Mouse (Mus musculus) neural tube, embryonic 14.5 days (tissue): ENCODE data around the gene Trpm2. TPM values are rescaled to one million over a fixed set of nuclear protein-coding genes. Genes with fewer than 3 reads are reported as not detected.

Source experiments
- ATAC-seq: fragments of 200-750 bp; cut with Nextera tagmentation; 2 replicates; pipeline ENCODE4 v1.8.0; 2017; ENCODE audit warnings: low read depth, mild to moderate bottlenecking, moderate TSS enrichment, moderate library complexity
- H3K27ac ChIP-seq: fragments of 300-500 bp; sonication (generic); 2 replicates; pipeline ENCODE4 v1.5.1; 2014; ENCODE audit warnings: low read depth, mild to moderate bottlenecking, control low read depth, low read length, moderate library complexity, mixed read lengths
- H3K27me3 ChIP-seq: fragments of 300-500 bp; sonication (generic); 2 replicates; pipeline ENCODE4 v1.6.1; 2014; ENCODE audit warnings: low read length; ENCODE audit not compliant: control insufficient read depth, insufficient read depth
- H3K36me3 ChIP-seq: fragments of 300-500 bp; sonication (generic); 2 replicates; pipeline ENCODE4 v1.6.1; 2014; ENCODE audit warnings: low read length, mixed read lengths; ENCODE audit not compliant: control insufficient read depth, insufficient read depth
- H3K4me1 ChIP-seq: fragments of 300-500 bp; sonication (generic); 2 replicates; pipeline ENCODE4 v1.6.1; 2014; ENCODE audit warnings: low read length; ENCODE audit not compliant: control insufficient read depth, insufficient read depth
- H3K4me2 ChIP-seq: fragments of 300-500 bp; sonication (generic); 2 replicates; pipeline ENCODE4 v1.6.1; 2014; ENCODE audit warnings: mild to moderate bottlenecking, low read depth, low read length, control low read depth
- H3K4me3 ChIP-seq: fragments of 300-500 bp; sonication (generic); 2 replicates; pipeline ENCODE4 v1.5.1; 2014; ENCODE audit warnings: low read depth, low read length, control low read depth, mixed read lengths
- H3K9ac ChIP-seq: fragments of 300-500 bp; sonication (generic); replicated peaks from 2 replicates; pipeline ENCODE4 v1.6.1; 2014; ENCODE audit warnings: low read depth, mild to moderate bottlenecking, control low read depth, low read length, mixed read lengths
- H3K9me3 ChIP-seq: fragments of 300-500 bp; sonication (generic); 2 replicates; pipeline ENCODE4 v1.6.1; 2016; ENCODE audit warnings: low read length; ENCODE audit not compliant: control insufficient read depth
- WGBS: fragments of 180-500 bp; shearing (Covaris S2); extraction: QIAGEN DNeasy Blood & Tissue Kit; methylation state at CpG from one replicate; pipeline ENCODE4 v1.1.7; 2014; 5-methylcytosine and 5-hydroxymethylcytosine counted together
- polyA plus RNA-seq: library from polyadenylated mRNA; unstranded; fragments of >200 nt; fragmentation: Nextera tagmentation; extraction: Ambion mirVana; gene quantifications from 2 replicates; pipeline ENCODE4 v1.2.1, GENCODE M21; 2014

The Trpm2 gene
- polyA plus RNA-seq, 1 experiment from 2014 or later: 9.2 TPM

- H3K36me3 ChIP-seq: peaks cover 48% of the 10 kb centered on the region
- 94% methylated on average over 3 of the region's 3 CpGs for WGBS
Observed at GRCm38 (mm10) chr10:77995639-77996038, 25.3 kb upstream of the Trpm2 start.

GRCm38 (mm10) chr10:77985775-77986174 lies 15.4 kb upstream of the Trpm2 start:
- Histone ChIP-seq H3K36me3 (peaks cover 17% of the 10 kb centered on the region), H3K9me3 (no peaks in the 10 kb centered on the region), H3K4me2 (no peak overlapping the region), H3K27ac (no peak overlapping the region), H3K27me3 (no peaks in the 10 kb centered on the region), H3K9ac (no peak overlapping the region), H3K4me1 (no peaks in the 10 kb centered on the region), H3K4me3 (no peak overlapping the region)
- 75% methylated on average over 5 of the region's 5 CpGs for WGBS
- no peak for ATAC-seq

More at GRCm38 (mm10) chr10:77995639-77996038, 25.3 kb upstream of the Trpm2 start:
- H3K4me1 ChIP-seq: no peaks in the 10 kb centered on the region
- H3K9me3 ChIP-seq: no peaks in the 10 kb centered on the region
- no peak overlapping the region for H3K4me3 ChIP-seq
- H3K27me3 ChIP-seq: no peaks in the 10 kb centered on the region
- no peak overlapping the region for H3K4me2 ChIP-seq
- no peak for ATAC-seq
- H3K9ac ChIP-seq: no peak overlapping the region
- H3K27ac ChIP-seq: no peak overlapping the region

GRCm38 (mm10) chr10:77984660-77985059 lies 14.3 kb upstream of the Trpm2 start:
- H3K27ac ChIP-seq: no peak overlapping the region
- H3K36me3 ChIP-seq: peaks cover 8% of the 10 kb centered on the region; the same call in 1 of the 2 replicates
- 1% methylated on average over 4 of the region's 4 CpGs for WGBS
- H3K4me2 ChIP-seq: no peak overlapping the region
- H3K27me3 ChIP-seq: no peaks in the 10 kb centered on the region
- H3K4me1 ChIP-seq: no peaks in the 10 kb centered on the region; the same call in 1 of the 2 replicates
- no peaks in the 10 kb centered on the region for H3K9me3 ChIP-seq
- no peak overlapping the region for H3K9ac ChIP-seq
- peak; percentile 68 for ATAC-seq
- H3K4me3 ChIP-seq: no peak overlapping the region

GRCm38 (mm10) chr10:77978351-77979350 lies 8.3 kb upstream of the Trpm2 start, which contains the start of gene 1810043G02Rik:
1810043G02Rik (plus strand) TSS chr10:77978524.
- peak; percentile 97 for ATAC-seq
- Histone ChIP-seq H3K27me3 (no peaks in the 10 kb centered on the region), H3K9me3 (no peaks in the 10 kb centered on the region), H3K9ac (peak within 1 kb of the TSS; percentile 81), H3K4me2 (peak within 1 kb of the TSS; percentile 89), H3K36me3 (0 out of 2 replicates have a peak, but pooled peaks cover 2% of the 10 kb centered on the region), H3K27ac (peak within 1 kb of the TSS; percentile 85), H3K4me1 (peaks cover 8% of the 10 kb centered on the region), H3K4me3 (peak within 1 kb of the TSS; percentile 53)
- under 1% methylated on average over 57 of the region's 57 CpGs for WGBS

DNA sequence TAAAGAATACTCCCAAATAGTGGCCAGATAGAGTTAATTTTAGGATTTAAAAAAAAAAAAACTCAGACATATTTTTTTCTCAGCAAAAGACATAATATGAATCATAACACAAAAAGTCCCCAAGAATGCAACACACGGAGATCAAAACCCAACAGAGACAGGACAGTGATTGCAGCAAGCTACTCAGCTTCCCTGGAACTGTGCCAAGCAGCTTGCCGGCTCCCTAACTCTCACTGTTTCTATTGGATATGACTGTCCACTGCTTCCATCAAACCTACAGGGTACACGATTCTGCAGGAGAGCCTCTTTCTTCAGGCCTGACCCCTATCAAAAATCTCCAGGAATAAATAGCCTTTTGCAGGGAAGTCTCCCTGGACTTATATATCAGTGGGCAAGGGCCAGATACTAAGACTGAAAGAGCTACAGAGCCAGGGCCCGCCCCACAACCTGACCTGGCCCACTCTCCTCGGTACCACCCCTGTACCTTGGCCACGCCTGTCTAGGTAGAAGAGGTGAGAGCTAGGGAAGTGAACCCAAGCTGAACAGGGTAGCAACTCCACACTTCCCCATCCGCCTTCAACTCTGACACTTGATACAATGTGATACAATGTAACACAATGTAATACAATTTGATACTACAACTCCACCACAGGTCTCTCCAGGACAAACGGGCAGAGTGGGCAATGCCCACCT lies 6.2 kb upstream of the Trpm2 start:
- no peak for ATAC-seq
- no peak overlapping the region for H3K27ac ChIP-seq
- no peak overlapping the region for H3K4me3 ChIP-seq
- WGBS: 70% methylated on average over 8 of the region's 8 CpGs
- no peaks in the 10 kb centered on the region for H3K27me3 ChIP-seq
- no peak overlapping the region for H3K4me2 ChIP-seq
- no peaks in the 10 kb centered on the region for H3K9me3 ChIP-seq
- H3K36me3 ChIP-seq: 0 out of 2 replicates have a peak, but pooled peaks cover 2% of the 10 kb centered on the region
- peaks cover 8% of the 10 kb centered on the region for H3K4me1 ChIP-seq
- no peak overlapping the region for H3K9ac ChIP-seq

DNA sequence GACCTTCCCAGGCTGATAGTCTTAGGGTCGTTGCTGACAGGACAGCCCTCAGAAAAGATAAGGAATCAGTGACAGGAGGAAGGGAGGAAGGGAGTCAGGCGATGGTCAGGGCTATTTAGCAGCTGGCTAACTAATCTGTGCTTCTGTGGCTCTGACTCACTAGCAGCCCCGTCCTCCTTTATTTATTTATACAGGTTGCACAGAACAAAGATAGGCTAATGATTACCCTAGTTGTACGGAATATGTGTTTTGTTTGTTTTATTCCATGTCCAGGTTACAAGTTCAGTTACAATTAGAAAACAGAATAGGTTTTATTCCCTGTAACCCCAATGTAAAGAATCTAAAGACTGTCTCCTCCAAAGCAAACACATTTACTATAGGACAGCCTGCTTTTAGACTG lies 5.3 kb upstream of the Trpm2 start:
- Histone ChIP-seq H3K4me1 (peaks cover 8% of the 10 kb centered on the region), H3K4me2 (no peak overlapping the region), H3K9me3 (no peaks in the 10 kb centered on the region), H3K27me3 (no peaks in the 10 kb centered on the region), H3K36me3 (no peaks in the 10 kb centered on the region), H3K4me3 (no peak overlapping the region), H3K9ac (no peak overlapping the region), H3K27ac (no peak overlapping the region)
- 53% methylated on average over 4 of the region's 4 CpGs for WGBS
- no peak for ATAC-seq

DNA sequence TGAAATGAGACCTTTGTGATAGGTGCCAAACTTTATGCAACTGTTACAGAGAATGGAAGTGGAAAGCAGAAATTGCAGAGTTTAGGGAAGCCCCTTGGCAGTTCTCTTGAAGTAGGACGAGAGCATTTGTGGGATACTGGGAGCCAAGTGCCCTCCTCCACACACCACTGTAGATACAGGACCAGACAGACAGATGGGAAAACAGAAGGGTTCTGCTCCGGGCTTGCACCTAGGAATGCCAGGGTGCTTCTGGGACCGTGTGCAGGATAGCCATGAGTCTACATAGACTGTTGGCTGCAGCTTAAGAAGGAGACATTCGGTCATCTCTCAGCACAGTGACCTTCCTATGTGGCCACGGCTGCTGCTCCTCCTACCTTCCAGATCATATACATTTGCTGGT lies 4.4 kb upstream of the Trpm2 start:
- peaks cover 11% of the 10 kb centered on the region for H3K4me1 ChIP-seq
- no peak for ATAC-seq
- H3K36me3 ChIP-seq: no peaks in the 10 kb centered on the region
- WGBS: 81% methylated on average over 5 of the region's 5 CpGs
- H3K9me3 ChIP-seq: no peaks in the 10 kb centered on the region
- no peaks in the 10 kb centered on the region for H3K27me3 ChIP-seq
- H3K4me3 ChIP-seq: no peak overlapping the region
- H3K9ac ChIP-seq: no peak overlapping the region
- H3K4me2 ChIP-seq: no peak overlapping the region
- H3K27ac ChIP-seq: no peak overlapping the region

GRCm38 (mm10) chr10:77974323-77974722 lies 4.0 kb upstream of the Trpm2 start:
- no peaks in the 10 kb centered on the region for H3K27me3 ChIP-seq
- no peak overlapping the region for H3K27ac ChIP-seq
- no peak overlapping the region for H3K4me3 ChIP-seq
- peaks cover 11% of the 10 kb centered on the region for H3K4me1 ChIP-seq
- WGBS: 81% methylated on average over 5 of the region's 5 CpGs
- no peak overlapping the region for H3K4me2 ChIP-seq
- no peaks in the 10 kb centered on the region for H3K9me3 ChIP-seq
- no peak for ATAC-seq
- no peak overlapping the region for H3K9ac ChIP-seq
- no peaks in the 10 kb centered on the region for H3K36me3 ChIP-seq
